Mouse (Mus musculus) layer of hippocampus, postnatal 36 days (tissue): Measurements from ENCODE around the gene Ppara. TPM values are rescaled to one million over a fixed set of nuclear protein-coding genes. Genes with fewer than 3 reads are reported as not detected.

Source experiments
- DNase-seq, 2 experiments: peaks; one replicate each; pipeline ENCODE4 v3.0.0; 2022
- total RNA-seq, 2 experiments: library from RNA; stranded (reverse); gene quantifications; 2 replicates each; pipeline ENCODE4 v1.2.3; 2021

The Ppara gene
- 1 to 10 TPM; 3.9 to 4.9 TPM for total RNA-seq

DNA sequence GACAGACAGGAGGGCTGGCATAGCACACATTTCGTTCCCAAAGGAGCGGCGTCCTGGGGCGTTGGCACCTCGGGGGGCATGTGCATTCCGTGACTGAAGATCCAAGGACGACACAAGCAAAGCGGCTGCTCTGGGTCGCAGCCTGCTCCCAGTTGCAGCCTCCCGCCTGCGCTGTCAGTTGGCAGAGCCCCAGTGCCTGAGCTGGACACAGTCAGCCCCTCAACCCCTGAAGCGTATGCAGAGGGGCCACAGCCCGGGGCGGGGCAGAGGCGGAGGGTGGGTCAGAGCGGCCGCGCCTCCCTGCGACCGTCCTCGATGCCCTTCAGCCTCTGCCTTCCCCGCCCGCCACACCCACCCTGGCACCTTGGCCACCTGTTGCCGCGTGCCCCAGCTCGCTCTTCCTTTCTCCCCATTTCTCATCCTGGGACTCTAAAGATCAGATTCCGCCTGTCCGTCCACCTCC is at the start of gene Ppara:
Ppara (plus strand) TSS at position 413 of the 463 bp plus-strand sequence.
- no peak for DNase-seq

DNA sequence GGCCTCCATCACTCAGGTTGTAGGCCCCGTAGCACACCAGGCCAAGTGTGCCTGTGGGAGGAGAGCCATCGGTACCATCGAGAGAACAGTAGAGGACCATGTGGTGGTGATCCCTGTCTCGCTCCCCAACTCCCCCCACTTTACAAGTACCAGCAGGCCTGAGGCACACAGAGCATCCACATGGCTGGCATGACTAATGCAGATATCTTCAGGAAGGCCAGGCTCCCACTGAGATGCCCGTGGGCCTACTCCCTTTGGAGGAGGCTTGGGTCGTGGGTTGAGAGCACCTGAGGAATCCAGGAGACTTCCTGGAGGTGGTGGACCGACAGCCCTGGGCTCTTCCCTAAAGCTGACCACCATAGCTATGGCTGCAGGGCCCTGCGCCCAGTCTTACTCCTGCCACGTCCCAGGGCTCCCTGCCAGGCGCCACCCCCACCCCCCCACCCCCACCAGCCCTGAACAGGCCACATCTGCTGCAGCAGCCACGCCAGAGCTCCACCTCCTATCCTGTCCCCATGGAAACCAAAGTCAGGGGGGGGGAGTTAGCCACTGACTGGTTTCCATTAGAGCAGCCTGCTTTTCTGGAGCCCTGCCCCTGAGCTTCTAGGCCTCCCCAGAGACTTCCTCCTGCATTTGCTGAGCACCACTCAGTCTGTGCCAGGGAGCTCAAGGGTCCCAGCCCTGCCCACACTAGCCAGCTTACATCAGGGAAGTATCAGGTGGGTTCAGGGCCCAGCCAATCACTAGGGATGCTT is 48.0 kb upstream of the Ppara start:
- DNase-seq: peak in 1 of 2 experiments; percentile 76

DNA sequence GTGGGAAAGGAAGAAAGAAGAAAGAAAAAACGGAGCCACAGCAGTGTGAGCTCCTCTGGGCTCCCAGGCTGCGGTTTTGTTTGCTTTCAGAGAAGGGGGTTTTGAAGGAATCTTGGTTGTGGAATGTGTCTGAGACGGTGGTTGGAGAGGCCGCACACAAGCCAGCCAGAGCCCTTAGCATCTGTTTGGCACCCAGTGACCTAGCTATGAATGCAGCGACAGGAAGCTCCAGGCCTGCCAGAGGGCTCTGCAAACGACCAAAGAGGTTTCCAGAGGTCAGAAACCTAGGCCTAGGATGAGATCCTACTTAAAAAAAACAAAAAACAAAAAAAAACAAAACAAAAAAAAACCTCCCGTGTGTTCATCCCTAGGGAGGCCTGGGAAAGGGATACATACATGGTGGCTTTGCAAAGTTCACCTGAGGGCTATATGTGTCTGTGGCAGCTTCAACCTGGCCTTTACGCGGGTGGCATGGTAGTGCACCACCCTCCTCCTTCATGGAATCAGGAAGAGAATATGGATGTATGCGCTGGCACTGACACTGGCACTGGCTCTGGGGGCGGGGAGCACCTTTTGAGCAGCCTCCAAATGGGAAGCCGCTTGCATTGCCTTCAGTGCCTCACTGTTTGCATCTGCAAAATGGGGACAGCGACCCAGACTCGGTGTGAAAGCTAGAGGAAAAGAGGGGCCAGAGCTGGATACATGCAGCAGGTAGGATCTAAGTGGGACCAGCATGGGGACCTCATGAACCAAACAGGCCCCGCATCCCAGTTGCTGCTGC is 47.0 kb upstream of the Ppara start:
- DNase-seq: no peak

DNA sequence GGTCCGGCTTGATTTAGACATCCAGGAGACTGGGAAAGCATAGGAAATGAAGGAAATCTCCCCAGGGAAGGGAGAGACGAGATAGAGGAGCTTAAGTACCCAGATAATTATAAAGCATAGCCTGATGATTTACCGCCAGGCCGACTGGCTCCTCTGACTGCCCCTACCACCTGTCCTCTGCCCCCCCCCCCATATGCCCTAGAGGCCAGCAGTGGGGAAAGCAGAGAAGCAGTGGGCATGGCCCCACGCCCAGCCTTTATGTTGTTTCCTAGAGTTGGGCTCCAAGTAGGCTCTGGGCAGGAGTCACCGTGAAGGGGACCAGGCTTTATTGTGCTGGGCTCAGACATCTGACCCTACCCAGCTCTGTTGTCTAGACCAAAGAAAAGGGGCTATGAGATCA is 46.0 kb upstream of the Ppara start:
- no peak for DNase-seq

DNA sequence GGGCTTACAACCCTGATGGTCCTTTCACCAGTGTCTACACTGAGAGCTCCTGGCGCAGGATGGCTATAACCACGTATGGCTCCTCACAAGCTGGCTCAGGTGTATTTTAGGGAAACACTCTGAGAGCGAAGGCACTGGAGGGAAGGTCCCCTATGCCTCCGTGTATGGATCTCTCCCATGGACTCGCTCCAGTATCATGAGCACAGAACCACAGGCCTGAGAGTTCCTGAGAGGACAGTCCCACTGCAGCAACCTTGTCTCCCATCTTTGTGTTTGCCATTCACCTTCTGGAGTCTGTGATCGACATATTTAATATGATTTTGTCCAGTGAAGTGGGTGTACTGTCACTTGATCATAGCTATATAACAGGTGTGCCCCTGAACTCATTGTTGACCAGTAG is 45.3 kb upstream of the Ppara start:
- no peak for DNase-seq

DNA sequence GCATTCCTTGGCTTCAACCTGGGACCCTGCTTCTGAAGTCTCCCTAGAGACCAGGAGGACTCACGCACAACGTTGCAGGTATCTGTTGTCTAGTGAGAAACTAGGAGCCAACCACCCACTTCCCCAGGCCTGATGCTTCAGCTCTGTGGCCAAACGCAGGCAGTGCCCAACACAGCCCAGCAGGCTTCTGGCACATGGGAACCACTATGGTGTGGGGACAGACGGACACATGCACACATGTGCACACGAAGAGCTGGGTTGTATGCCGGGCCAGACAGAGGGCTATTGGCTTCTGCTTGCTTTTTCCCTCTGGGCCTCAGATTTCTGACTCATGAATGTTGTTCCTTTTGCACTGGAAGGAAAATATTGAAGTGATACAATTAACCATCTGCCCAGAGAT is 44.7 kb upstream of the Ppara start:
- DNase-seq: no peak

- DNase-seq: no peak
These were observed 43.9 kb upstream of the Ppara start for GRCm38 (mm10) chr15:85690875-85691274.

GRCm38 (mm10) chr15:85693115-85693514 is 41.7 kb upstream of the Ppara start:
- no peak for DNase-seq

DNA sequence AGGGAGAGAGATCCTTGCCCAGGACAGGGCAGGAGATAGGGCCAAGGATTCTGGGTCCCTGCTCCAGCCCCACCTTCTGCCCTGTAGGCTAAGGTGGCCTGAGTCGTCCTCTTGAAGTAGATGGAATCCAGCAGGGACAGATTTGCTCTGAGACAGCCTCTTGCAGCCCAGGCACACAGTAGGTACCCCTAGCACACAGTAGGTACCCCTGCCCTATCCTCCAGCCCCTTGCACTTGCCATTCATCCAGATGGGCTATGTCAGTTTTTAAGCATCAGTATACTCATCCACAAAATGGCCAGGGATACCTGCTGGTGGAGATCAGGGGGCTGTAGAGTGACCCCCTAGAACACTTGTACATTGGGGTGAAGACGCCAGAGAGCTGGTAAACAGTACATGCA is 41.0 kb upstream of the Ppara start:
- DNase-seq: no peak

GRCm38 (mm10) chr15:85694379-85694778 is 40.4 kb upstream of the Ppara start:
- no peak for DNase-seq

GRCm38 (mm10) chr15:85695304-85695703 is 39.5 kb upstream of the Ppara start:
- no peak for DNase-seq

GRCm38 (mm10) chr15:85698345-85699034 is 36.3 kb upstream of the Ppara start:
- no peak for DNase-seq

DNA sequence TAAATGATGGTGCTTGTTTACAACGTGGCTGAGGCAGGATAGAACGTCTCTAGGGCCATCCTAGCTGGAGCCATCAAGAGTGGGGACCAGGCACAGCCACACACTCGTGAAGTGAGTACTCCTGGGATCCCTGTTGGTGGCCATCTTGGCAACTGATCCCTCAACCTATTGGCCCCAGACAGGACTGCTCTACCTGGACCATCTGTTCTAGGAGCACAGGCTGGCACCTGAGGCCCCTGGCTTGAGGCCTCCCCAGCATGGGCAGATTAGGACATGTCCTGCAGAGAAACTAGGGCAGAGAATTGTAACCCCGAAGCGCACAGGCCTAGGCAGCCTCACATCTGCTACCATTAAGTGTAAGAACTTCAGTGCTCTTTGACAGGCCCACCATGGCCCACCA is 35.3 kb upstream of the Ppara start:
- DNase-seq: no peak

- no peak for DNase-seq
These were observed 34.8 kb upstream of the Ppara start for GRCm38 (mm10) chr15:85699862-85700501.

- DNase-seq: no peak
These were observed 34.1 kb upstream of the Ppara start for GRCm38 (mm10) chr15:85700716-85701115.

DNA sequence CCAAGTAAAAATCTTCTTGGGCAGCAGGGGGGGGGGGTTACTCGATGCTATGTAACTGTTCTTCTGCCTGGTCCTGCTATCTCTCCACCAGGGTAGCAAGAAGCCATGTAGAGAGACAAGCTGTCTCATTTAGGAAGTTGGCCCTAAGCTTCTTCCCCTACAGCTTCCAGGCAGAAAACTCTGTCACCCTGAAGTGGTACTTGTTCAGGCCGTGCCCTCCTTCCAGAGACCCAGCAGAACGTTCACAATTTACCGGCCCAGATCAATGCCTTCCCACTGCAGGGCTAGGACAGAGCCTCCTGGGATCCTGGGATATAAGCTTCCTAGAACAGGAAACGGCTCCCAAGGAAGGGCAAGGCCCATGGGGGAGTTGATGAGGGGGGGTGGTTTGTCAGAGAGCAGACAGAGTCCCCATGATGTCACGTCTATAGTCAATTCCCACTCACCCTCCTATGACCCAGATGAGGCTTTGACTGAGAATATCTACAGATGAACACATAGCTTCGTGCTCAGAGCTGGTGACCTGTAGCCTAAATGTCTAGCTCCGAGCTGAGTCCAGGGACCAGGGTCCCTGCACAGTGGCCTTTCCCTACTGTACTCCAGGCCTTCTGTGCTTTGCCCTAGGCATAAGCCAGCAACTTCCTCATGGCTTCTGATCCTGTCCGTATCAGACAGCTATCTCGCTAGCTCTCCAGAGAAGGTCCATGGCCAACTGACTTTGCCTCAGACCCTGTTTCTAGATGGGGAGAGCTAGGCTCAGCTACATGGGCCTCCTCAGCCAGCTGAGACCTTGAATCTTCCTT is 33.5 kb upstream of the Ppara start:
- DNase-seq: no peak

- peak; percentile 67 to 76 for DNase-seq
These were observed 32.3 kb upstream of the Ppara start for GRCm38 (mm10) chr15:85702411-85702951.

DNA sequence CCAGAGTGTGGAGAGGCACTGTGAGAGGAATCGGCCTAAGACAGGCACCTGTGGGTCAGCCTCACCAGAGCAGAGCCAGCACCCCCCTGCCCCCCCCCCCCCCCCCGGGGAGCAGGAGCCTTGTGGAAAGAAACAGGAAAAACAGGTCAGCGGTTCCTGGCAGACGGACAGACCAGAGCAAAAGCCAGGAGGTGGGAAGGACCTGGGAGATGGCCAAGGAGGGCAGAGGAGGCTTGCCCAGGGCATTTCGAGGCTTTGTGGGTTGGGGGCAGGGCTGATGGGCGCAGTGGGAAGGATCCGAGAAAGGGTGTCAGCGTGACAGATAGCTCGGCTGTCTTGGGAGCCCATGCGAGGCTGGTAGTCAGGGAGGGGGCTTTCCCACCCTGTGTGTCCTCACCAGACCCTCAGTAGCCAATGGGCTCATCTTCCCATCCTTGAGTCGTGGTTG is 31.6 kb upstream of the Ppara start:
- DNase-seq: peak in 1 of 2 experiments; percentile 68

- DNase-seq: no peak
These were observed 30.9 kb upstream of the Ppara start for GRCm38 (mm10) chr15:85703858-85704257.

GRCm38 (mm10) chr15:85704341-85705012 is 30.3 kb upstream of the Ppara start:
- DNase-seq: no peak

DNA sequence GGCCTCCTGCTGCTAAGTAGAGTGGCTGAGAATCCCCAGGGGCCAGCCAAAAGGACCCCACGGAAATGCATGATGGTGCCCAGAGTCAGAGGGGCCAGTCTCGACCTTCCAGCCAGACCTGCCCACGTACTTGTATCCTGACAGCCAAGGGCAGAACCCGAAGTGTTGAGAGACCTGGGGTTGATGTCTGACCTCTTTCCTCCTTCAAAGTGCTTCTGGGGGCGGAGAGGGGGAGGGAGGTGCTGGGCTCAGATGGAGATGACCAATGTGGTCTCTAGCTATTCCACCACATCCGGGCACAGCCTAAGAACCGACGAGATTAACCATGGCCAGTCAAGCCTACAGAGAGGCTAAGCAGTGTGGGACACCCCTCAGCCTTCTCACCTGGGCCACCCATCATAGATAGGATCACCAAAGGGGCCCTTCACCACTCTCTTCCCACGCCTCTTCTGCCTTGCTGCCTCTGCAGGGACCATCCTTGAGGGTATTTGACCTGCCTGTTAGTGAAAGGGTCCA is 29.7 kb upstream of the Ppara start:
- DNase-seq: no peak
